Mouse (Mus musculus): Measurements from ENCODE around the gene Tmco2.

Tmco2 gene

GRCm38 (mm10) chr4:121109126-121109525 is at the start of gene Tmco2:
Gene Tmco2 (minus strand): TSS chr4:121109226.
- no peak for TF ChIP-seq GATA4 (IDR thresholded peaks at IDR 0.05; ENCODE audit: insufficient replicate concordance, low read length)

- no peak for TF ChIP-seq GATA4 (IDR thresholded peaks at IDR 0.05; ENCODE audit: insufficient replicate concordance, low read length)
Observed at GRCm38 (mm10) chr4:121103304-121103703, 5.7 kb downstream of the Tmco2 start.

GRCm38 (mm10) chr4:121097650-121098378 is 11.2 kb downstream of the Tmco2 start, which contains the start of gene Zmpste24:
Gene Zmpste24 (minus strand): TSS chr4:121098241.
- no peak; the same call in 1 of the 2 replicates for TF ChIP-seq GATA4 (IDR thresholded peaks at IDR 0.05; ENCODE audit: insufficient replicate concordance, low read length)

DNA sequence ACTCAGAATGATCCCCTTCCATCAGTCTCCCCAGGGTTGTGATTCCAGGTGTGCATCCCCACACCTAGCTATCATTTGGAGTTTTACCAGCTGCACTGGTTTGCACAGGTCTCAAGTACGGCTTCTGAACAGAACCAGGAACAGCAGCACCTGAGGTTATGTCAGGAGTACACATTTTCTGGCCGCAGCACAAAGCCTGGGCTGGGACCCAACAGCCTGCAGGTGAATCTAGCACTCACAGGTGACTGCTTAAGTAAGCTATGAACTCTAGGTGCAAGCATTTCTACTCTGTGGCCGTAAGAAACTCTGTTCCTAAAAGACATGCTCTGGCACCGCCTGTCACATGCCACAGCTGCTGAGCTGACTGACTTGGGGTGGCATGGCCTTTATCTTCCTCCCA is 18.8 kb downstream of the Tmco2 start:
- TF ChIP-seq GATA4 (IDR thresholded peaks at IDR 0.05; ENCODE audit: insufficient replicate concordance, low read length) = no peak

- TF ChIP-seq GATA4 (IDR thresholded peaks at IDR 0.05; ENCODE audit: insufficient replicate concordance, low read length) = no peak
Observed at GRCm38 (mm10) chr4:121088696-121089095, 20.3 kb downstream of the Tmco2 start.

DNA sequence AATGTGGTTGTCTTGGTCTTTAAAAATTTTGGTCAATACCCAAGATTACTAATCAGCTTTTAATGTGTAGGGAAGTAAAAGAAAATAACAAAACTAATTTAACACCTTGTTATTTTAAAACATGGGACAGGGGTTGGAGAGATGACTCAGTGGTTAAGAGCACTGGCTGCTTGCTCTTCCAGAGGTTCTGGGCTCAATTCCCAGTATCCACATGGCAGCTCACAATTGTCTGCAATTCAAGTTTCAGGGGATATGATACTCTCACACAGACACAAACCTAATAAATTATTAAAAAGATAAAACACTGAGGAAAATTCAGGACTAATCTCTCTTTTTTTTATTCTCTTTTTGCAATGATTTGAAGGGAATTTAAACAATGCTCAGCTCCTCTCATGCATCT is 24.5 kb downstream of the Tmco2 start:
- TF ChIP-seq GATA4 (IDR thresholded peaks at IDR 0.05; ENCODE audit: insufficient replicate concordance, low read length) = no peak

- TF ChIP-seq GATA4 (IDR thresholded peaks at IDR 0.05; ENCODE audit: insufficient replicate concordance, low read length) = no peak
Observed at GRCm38 (mm10) chr4:121080395-121080794, 28.6 kb downstream of the Tmco2 start.

DNA sequence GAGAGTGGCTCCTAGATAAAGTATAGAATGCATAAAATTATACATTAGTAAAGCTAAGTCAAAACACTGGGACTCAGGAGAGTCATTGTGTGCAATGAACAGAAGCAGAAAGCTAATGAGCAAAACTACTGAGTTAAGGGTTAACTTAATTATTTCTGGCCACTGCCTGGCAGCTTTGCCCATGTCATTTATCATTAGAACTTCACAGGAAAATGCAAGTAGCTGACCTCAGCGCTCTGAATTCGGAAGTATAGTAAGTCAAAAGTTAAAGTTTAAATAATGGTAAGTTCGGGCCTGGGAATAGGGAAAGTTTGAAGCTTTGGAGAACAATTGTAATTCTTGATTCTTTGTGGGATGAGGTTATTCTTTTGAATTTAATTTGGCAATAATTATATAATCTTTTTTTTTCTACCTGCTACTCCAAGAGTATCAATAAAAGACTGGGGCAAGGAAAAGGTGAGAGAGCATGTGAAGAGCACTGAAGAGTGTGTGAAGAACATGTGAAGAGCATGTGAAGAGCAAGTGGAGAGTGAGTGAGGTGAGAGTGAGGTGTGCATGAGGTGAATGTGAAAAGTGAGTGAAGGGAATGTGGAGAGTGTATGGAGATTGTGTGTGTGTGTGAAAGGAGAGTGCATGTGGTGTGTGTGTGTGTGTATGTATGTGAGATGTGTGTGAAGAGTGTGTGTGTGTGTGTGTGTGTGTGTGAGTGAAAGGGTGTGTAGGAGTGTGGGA is 30.9 kb downstream of the Tmco2 start:
- TF ChIP-seq GATA4 (IDR thresholded peaks at IDR 0.05; ENCODE audit: insufficient replicate concordance, low read length) = no peak

DNA sequence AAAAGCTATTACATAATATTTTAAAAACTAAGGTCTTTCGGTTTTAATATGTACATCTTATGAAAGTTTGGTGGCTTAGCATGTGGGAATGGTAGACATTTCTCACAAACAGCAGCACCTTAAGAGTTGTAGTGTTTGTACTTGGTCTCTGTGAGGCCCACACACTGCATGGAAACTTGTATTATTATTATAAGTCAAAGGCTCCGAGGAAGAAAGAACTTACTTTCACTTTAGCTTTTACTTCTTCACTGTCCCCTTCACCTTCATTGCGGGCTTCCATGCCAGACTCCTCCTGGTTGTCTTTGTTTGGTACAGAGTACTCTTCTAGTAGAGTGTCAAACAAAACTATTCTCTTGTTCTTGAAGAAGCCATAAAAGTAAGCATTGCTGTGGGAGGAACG is 34.8 kb downstream of the Tmco2 start:
- TF ChIP-seq GATA4 (IDR thresholded peaks at IDR 0.05; ENCODE audit: insufficient replicate concordance, low read length) = no peak

GRCm38 (mm10) chr4:121065336-121065735 is 43.7 kb downstream of the Tmco2 start:
- TF ChIP-seq GATA4 (IDR thresholded peaks at IDR 0.05; ENCODE audit: insufficient replicate concordance, low read length) = no peak

- no peak for TF ChIP-seq GATA4 (IDR thresholded peaks at IDR 0.05; ENCODE audit: insufficient replicate concordance, low read length)
Observed at GRCm38 (mm10) chr4:121057032-121057431, 52.0 kb downstream of the Tmco2 start.

DNA sequence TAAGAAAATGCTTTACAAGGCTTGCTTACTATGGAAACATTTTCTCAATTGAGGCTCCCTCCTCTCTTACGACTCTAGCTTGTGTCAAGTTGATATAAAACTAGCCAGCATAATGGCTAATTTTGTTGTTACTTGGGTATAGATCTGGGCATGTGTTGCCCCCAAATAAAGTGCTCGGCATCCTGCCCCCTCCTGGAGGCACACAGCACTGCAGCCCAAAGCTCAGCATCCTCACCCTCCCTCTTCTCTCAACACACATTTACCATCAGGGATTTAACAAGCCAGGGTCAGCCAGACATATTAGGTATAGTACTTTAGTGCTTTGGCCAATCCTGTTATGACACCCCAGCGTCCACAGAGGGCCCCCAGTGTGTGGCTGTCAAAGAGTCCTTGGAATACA is 52.7 kb downstream of the Tmco2 start:
- no peak for TF ChIP-seq GATA4 (IDR thresholded peaks at IDR 0.05; ENCODE audit: insufficient replicate concordance, low read length)
